Mouse (Mus musculus) regulatory T cell (primary cell): ENCODE measurements around the gene Pik3c2b.

Experiments
- in situ Hi-C: fragments of 300-600 bp; cut with MboI, MseI; formaldehyde crosslinking; loops from one replicate; pipeline ENCODE4 v1.15.1; 2025; ENCODE audit warnings: high pct_unique_total_duplicates

The Pik3c2b gene

DNA sequence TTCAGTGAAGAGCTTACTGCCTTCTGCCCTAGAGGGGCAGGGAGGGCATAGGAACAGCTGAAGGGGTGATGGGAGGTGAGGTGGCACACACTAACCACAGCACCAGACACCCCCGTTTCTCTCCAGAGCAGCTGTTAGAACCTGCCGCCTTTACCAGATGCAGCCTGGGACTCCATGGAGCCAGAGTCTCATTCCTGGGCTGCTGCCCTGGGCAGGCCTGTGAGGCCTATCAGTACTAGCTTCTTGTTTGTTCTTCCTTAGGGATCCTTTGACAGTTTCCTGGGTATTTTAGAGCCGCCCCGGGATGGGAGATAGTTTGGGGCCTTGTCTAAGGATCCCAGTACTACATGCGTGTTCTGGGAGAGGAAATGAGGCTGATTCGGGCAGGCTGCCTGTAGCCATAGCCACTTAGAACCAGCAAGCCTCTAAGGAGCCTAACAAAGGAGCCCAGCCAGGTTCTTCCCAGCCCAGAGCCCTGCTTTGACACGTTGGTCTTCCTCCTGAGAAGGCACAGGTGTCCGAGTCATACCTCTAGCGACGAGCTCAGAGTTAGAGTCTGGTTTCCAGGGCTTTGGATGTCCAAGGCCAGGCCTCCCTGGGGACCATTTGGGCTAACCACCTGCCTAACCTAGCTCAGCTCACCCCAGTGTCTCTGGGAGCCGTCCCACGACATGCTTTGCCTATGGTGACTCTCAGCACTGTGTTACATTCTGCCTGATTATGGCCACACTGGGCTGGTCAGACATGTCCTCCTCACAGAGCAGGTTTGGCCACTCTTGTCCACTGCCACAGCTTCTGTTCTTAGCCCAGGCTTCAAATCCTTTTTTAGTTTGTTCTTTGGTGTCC lies 24.0 kb downstream of the Pik3c2b start:
- in situ Hi-C loops = no loop called here

DNA sequence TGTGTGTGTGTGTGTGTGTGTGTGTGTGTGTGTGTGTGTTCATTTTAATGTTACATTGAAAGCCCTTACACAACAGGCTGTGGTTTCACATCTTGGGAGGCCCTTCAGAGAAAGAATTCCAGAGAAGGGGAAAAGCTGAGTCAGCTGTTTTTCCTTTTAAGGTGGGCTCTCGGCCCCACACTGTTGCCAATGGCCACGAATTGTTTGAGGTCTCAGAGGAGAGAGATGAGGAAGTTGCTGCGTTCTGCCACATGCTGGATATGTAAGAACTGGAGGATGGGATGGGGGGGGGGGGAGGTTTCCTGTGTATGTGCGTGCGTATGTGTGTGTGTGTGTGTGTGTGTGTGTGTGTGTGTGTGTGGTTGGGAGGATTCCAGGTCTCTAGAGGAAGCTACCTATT lies 24.7 kb downstream of the Pik3c2b start:
- in situ Hi-C loops = no loop called here

DNA sequence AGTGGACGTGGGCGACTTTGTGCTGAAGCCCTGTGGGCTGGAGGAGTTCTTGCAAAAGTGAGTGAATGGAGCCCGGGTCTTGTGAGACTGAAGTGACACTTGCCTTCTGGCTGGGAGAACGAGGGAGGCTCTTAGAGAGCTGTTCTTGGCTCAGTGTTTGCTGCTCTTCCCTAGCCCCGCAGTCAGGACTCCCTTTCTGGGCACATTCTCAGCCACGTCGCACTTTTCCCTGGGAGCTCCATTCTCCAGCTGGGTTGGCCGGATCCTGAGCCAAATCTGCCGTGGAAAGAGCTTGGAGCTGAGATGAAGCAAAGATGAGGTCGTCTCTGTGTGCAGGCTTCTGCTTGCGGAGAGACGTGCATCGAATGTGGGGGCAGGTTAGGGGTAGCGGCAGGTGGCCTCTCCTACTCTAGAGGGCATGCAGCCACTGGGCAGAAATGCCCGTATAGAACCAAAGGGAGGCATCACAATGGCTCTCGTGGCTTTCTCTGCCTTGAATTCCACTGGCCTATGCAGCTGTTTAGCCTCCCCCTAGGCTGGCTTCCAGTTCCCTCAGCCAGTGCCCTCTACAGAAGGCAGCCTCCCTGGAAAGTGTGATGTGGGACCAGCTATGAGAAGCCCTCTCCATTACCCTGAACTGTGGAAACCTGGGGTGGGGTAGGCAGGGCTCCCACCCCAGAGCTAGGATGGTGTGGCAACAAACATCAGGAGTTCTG lies 26.4 kb downstream of the Pik3c2b start:
- in situ Hi-C loops = no loop called here

DNA sequence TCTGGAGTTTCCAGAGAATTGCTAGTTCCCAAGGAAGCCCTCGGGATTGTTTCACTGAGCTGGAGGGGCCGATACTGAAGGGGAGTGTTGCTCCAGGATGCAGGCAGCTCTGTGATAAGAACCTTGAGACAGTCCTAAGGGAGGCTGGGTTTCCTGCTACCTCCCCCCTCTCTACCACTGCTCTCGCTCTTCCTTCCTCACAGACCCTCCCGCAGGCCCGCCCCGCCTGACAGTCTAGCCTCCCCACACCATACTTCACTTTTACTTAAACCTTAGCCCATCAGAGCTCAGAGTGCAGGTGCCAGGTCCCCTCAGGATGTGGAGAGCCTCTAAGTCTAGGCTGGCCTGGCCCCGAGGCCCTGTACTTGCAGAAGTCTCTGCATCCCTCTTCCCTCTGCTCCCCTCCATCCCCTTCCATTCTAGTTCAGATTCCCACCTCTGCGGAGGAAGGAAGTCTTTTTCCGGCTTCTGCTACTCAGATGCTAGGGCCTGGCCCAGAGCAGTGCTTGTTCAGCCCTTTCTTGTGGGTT lies 27.9 kb downstream of the Pik3c2b start:
- in situ Hi-C loops = no loop called here

DNA sequence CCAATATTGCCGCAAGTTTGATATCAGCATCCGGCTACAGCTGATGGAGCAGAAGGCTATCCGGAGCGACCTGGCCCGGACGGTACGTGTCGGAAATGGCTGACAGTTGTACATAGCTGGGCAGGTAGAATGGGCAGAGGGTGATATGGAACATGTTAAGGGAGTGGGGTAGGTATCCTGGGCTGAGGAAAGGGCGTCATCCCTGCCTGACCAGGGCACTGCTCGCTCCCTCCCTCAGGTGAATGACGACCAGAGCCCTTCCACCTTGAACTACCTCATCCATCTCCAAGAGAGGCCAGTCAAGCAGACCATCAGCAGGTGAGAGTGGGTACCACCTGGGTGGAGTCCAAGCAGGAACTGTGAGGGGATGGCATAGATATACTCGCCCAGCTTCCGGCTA lies 29.1 kb downstream of the Pik3c2b start:
- in situ Hi-C loops = no loop called here

DNA sequence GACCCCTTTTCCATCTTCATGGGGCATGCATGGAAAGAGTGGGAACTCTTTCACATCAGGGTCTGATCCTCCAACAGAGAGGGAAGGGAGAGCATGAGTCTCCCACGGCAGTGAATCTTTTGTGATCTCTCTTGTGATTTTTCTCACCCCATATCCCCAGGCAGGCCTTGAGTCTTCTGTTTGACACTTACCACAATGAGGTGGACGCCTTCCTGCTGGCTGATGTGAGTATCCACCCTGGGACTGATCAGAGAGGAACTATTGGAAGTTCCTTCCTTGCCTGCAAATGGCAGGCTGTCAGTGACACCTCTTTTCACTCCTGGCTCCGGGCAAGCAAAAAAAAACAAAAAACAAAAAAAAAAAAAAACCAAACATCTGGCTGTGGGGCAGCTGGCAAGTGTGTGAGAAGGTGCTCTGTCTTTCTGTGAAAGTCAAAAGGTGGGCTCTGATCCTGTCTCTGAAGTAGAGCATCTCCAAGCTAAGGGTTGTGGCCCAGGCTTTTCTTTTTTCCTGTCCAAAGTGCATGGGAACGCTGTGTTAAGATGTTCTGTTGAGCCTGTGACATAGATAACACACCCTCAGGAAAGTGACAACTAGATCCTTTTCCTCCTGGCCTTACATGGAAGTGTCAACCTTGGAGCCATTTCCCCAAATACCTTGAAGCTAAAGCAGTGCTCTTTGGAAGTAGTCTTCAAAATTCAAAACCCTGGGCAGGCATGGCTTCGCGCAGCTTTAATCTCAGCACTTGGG lies 30.4 kb downstream of the Pik3c2b start:
- in situ Hi-C loops = no loop called here

DNA sequence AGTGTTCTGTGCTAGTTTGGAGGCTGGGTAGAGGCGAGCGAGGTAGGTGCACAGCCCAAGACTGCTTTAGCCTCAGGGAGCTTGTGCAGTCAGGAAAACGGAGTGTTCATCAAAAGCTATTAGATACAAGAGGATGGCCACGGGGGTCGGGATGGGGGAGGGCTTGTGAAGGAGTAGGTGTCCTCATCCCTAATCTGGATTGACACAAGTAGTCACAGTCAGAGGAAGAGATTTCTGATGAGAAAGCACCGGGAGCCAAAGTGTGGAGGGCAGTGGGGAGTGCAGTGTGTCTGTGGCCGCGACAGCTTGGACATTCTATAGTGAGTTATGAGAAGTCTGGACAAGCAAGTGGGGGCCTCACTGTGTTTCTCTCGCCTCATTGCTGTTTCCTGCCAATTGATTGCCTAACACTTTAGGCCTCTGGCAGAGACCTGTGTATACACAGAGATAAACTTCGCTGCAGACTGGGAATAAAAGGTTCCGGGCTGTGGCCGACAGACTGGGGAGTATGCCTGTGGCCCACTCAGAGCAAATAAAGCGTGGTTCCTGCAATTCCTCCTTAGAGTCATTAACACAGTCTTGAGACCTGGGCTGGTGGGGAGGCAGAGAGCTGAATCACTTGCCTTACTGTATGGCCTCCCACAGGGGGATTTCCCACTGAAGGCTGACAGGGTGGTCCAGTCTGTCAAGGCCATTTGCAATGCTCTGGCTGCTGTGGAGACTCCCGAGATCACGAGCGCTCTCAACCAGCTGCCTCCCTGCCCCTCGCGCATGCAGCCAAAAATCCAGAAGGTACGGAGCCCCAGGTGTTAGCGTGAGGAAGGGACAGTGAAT lies 31.4 kb downstream of the Pik3c2b start:
- in situ Hi-C loops = no loop called here

DNA sequence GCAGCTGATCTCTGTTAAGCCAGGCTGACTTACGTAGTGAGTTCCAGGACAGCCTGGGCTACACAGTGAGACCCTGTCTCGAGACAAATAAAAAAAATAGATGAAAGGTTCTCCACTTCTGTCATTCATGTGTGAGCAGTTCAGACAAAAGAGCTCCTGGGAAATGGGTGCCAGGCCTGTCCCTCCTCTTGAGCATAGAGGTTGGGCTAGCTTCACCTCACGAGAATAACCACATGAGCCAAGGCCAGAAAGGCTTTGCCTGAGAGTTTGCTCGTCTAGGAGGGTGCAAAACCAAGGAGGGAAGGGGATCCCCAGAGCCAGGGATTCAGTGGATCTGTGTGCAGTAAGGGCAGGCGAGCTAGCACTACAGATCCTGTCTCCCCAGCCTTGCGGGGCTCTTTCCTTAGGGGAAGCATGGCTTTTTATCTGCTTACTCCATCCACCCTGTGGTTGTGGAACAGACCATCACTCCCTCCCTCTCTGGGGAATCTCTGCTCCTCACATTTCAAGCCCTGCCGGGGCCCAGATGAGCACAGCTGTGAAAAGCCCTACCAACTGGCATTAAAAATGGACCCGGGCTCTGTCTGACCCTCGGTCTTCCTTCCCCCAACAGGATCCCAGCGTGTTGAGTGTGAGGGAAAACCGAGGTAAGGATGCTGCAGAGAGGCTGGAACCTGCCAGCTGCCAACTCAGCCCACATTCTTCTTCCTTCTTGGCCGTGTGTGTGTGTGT lies 32.3 kb downstream of the Pik3c2b start:
- in situ Hi-C loops = no loop called here

DNA sequence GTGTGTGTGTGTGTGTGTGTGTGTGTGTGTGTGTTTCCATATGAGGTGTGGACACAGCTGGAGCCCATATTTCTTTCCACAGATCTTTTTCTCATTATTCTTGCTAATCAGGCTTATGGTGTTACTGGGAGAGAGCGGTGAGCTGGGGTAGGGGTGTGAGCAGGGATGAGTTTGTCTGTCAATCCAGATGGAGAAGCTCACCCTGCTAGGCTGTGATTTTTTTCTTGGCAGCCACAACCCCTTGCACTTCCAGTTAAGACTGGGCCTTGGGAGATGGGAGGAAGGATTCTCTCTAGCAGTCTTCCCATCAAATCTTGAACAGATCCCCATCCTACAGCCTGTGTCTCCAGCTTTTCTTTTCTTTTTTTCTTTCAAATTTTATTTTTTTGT lies 32.9 kb downstream of the Pik3c2b start:
- in situ Hi-C loops = no loop called here

DNA sequence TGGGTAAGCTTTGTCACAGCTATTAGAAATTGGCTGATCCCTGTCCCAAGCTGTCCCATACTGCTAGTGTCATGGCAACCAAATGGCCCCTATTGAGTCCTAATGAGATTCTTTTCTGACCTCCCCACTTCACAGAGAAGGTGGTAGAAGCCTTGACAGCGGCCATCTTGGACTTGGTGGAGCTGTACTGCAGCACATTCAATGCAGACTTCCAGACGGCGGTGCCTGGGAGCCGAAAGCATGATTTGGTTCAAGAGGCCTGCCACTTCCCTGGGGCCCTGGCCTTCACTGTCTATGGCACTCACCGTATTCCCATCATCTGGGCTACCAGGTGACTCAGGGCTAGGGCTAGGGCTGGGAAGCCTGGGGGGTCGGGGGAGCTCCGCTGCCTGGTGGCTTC lies 34.0 kb downstream of the Pik3c2b start:
- in situ Hi-C loops = no loop called here

DNA sequence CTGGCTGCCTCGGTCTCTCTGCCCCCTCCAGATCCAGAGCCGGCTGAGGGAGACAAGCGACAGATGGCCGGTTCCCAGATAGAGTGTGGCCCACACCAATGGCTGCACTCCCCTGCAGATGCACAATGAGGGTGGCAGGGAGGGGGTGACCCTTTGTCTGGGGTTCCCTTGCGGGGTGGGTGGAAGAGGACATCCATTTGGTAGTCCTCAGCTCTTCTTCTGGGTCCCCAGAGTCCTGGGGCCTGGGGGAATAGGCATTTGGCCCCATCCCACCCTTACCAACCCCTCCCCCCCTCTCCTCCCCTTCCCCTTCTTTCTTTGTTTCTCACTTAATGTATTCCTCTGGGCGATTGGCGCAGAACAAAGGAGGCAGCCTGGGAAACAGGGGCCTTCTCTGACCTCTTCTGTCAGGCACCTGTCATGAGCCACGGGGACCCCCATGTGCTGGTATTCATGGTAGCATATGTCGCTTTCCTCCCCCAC lies 34.7 kb downstream of the Pik3c2b start:
- in situ Hi-C loops = no loop called here

DNA sequence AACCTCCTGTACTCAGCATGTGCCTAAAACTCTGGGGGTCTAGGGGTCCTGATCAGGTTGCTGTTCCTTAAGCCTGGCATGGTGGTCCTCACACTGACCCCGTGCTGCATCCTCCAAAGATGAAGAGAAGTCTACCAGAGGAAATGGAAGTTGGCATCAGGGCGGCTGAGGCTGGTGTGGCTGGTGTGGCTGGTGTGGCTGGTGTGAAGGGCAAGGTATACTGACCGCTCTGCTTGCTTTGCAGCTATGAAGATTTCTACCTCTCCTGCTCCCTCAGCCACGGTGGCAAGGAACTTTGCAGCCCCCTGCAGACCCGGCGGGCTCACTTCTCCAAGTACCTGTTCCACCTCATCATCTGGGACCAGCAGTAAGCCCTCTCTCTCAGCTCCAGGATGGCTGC lies 35.2 kb downstream of the Pik3c2b start:
- in situ Hi-C loops = no loop called here

DNA sequence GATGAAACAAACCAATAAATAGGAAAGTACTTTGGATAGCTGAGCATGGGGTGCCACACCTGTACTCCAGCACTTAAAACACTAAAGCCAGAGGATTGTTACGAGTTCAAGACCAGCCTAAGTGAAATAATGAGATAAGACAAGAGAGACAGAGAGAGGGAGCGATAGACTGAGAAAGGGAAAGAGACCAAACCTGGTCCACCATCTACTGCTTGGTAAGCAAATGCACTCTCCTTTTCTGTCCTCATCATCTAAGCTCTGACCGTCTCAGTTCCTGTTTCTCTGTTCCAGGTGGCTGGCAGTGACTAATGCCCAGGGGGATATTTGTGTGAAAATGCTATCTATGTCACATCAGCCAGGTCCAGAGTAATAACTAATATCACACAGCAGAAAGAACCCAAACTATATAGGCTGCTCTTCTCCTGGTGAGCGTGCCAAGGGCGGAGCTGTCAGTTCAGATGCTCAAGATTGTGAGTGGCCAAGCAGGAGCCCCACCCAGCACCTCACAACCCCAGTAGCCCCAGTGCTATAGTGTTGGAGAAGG lies 37.6 kb downstream of the Pik3c2b start:
- in situ Hi-C loops = no loop called here

DNA sequence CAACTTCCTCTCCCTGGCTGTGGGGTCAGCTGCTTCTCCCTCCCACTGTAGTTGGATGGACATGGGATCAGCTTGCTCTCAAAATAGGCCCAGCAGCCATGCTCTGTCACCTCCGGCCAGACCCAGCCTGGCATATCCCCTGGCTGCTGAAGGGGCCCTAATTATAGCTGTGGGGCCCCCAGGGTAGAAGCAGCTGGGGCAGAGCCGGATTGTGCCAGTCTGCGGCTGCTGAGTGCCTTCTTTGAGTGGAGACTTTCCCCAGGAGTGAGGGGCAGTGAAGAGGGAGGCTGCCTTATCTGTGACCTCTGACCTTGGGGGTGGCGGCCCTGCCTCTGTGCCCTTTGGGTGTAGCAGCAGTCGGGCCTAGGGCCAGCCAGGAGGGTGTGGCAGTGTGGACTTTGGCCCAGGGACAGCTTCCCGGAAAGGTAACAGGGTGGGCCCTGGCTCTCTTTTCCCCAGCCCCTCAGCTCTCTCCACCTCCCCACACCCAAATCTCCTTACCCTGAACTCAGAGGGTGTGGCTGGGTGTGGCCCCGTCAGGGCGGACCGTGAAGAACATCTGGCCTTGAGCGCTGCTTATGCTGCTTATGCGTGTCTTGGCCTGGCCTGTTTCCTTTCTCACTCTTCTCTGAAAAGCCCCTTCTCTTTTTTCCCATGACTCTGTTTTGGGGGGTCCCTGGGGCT lies 38.6 kb downstream of the Pik3c2b start:
- in situ Hi-C loops = no loop called here

DNA sequence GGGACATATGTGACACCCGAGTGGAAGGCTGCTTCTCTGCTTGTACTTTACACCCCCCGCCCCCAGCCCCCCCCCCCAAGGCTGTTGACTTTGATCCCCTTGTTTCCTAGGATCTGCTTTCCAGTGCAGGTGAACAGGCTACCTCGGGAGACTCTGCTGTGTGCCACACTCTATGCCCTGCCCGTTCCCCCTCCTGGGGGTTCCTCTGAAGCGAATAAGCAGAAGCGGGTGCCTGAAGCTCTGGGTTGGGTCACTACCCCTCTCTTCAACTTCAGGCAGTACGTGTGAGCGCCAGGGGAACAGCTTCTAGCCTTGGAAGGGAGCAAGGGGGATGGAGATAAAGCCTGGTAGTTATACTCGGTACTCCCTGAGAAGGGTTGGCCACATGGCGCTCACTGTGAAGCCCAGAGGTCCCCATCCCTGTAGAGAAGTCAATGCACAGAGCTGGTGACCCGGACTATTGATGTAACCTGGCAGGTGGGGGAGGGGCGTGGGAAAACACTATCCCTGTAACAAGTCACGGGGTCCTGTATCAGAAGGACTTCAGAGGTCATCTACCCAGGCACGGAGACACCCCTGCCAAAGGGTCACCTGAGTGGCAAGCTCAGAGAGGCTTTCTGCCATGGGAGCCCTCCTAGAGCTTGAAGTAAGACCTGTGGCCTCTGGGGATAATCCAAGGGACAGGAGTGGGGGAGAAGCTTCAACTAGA lies 39.4 kb downstream of the Pik3c2b start:
- in situ Hi-C loops = loop anchor here (5.0 kb wide), 1 partner anchor 33 kb away; no protein-coding TSS in a partner anchor

DNA sequence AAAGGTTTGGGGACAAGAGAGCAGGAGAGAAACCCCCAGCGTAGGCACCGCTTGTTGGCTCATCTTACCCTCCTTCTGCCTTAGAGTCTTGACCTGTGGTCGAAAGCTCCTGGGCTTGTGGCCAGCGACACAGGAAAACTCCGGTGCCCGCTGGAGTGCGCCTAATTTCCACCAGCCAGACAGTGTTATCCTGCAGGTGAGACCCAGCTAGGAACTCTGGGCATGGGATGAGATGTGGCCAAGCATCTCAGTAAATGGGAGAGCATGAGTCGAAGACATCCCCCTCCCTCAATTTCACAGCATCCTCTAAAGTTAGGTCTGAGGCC lies 39.9 kb downstream of the Pik3c2b start:
- in situ Hi-C loops = loop anchor here (5.0 kb wide), 1 partner anchor 33 kb away; no protein-coding TSS in a partner anchor

DNA sequence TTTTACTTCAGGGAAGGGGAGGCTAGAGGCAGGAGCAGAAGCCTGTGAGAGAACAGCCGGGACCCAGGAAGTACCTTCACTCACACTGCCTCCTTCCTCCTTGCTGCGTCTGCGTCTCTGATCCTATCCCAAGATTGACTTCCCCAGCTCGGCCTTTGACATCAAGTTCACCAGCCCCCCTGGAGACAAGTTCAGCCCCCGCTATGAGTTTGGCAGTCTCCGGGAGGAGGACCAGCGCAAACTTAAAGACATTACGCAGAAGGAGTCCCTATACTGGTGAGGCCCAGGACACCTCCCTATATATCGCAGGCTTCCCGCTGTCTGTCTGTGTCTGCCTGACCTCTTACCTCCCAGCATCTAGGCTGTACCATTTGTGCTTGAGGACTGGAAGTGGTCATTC lies 41.3 kb downstream of the Pik3c2b start:
- in situ Hi-C loops = loop anchor here (5.0 kb wide), 1 partner anchor 35 kb away; no protein-coding TSS in a partner anchor

DNA sequence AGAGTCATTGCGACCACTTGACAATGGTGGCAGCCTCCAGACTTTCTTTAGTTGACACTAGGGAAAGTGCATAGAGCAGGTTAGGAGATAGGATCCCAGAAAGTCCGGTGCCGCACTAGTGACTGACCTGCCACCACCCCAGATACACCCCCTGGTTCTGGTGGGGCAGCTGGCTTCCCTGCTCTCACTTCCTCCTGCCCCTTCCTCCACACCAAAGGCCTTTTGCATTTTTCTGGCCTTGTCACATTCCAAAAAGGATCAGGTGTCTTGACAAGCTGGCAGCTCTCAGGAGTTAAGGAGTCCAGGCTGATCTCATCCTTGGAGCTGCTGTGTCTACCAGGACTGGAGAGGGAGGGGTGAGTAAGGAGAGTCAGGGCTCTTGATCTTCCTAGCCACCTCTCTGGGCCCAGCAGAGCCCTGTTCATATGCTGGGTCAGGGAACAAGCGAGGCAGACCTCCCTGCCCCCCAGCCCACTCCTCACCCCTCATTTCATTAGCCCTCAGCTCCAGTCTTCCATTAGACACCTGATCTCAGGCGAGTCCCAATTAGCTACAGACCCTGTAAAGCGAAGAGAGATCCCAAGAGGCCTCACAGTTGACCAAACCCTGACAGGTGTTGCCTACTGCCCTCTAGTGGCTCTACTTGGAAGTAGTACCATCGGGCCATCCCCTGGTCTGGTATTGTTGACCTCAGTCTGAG lies 41.9 kb downstream of the Pik3c2b start:
- in situ Hi-C loops = loop anchor here (5.0 kb wide), 1 partner anchor 35 kb away; no protein-coding TSS in a partner anchor
